Mouse (Mus musculus): ENCODE measurements around the gene Tmem79. TPM values are rescaled to one million over a fixed set of nuclear protein-coding genes. Genes with fewer than 3 reads are reported as not detected.

The Tmem79 gene
- 3.2 and 3.4 TPM in 2 replicates for total RNA-seq (2012; rRNA removed)
- total RNA-seq (2014; rRNA removed), result 1.0 and 1.6 TPM in 2 replicates
- 3.5 and 3.7 TPM in 2 replicates for polyA plus RNA-seq (2012; ENCODE audit: insufficient read length, low read depth)

- H3K36me3 ChIP-seq (replicated peaks in 1 of 2; ENCODE audit: control insufficient read depth in 1 of 2, insufficient read depth in 1 of 2, low read length in 1 of 2), result peaks cover 6 to 36% of the 10 kb centered on the region in 2 experiments
- dilution Hi-C loops (cut with MboI; ENCODE audit: extremely low pct_ligation_motif_present, extremely low pct_unique_long_range_greater_than_20kb, low sequenced_read_pairs) (no loop called here), in situ Hi-C loops (cut with MboI; ENCODE audit: low pct_ligation_motif_present, low pct_unique_long_range_greater_than_20kb, low sequenced_read_pairs) (no loop called here)
- peak within 1 kb of the TSS; percentile 93 for H3K4me2 ChIP-seq (ENCODE audit: insufficient read depth, low read depth, poor library complexity, severe bottlenecking)
- peak; percentile 46; the same call in 1 of the 2 replicates for TF ChIP-seq NRF1 (IDR thresholded peaks at IDR 0.05; ENCODE audit: low read depth, low read length)
- no peak for TF ChIP-seq MAFK (IDR thresholded peaks at IDR 0.05; ENCODE audit: insufficient replicate concordance, low read length)
- TF ChIP-seq USF1 (IDR thresholded peaks at IDR 0.05; ENCODE audit: low read depth, low read length), result no peak
- TF ChIP-seq USF2 (conservative IDR thresholded peaks at IDR 0.05; ENCODE audit: low read depth, low read length), result no peak
- TF ChIP-seq TBP (conservative IDR thresholded peaks at IDR 0.05; ENCODE audit: low read depth, low read length), result peak; percentile 92
- TF ChIP-seq IRF4 (IDR thresholded peaks at IDR 0.05; ENCODE audit: low read depth, low read length), result no peak
- peak; percentile 100 for TF ChIP-seq CHD2 (IDR thresholded peaks at IDR 0.05; ENCODE audit: low read length)
- TF ChIP-seq JUND (conservative IDR thresholded peaks at IDR 0.05; ENCODE audit: low read depth, low read length), result no peak
- peak; percentile 94 for TF ChIP-seq ZMIZ1 (IDR thresholded peaks at IDR 0.05; ENCODE audit: low read depth, low read length)
- TF ChIP-seq MEF2A (IDR thresholded peaks at IDR 0.05; ENCODE audit: borderline replicate concordance, low read depth, low read length), result no peak
- TF ChIP-seq CHD1 (IDR thresholded peaks at IDR 0.05; ENCODE audit: low read depth, low read length), result no peak
- 0 out of 2 replicates have a peak, but pooled peaks have one; percentile 6 for TF ChIP-seq UBTF (IDR thresholded peaks at IDR 0.05; ENCODE audit: low read depth, low read length)
- no peak for TF ChIP-seq CTCF (conservative IDR thresholded peaks at IDR 0.05 in 1 of 2, IDR thresholded peaks at IDR 0.05 in 1 of 2; ENCODE audit: low read depth in 2 of 2, low read length in 2 of 2)
- no peak; the same call in 1 of the 2 replicates for TF ChIP-seq MAX (IDR thresholded peaks at IDR 0.05; ENCODE audit: low read length)
- TF ChIP-seq MAZ (IDR thresholded peaks at IDR 0.05; ENCODE audit: low read depth, low read length), result no peak
- no peak for TF ChIP-seq SMC3 (IDR thresholded peaks at IDR 0.05; ENCODE audit: low read depth, low read length)
- no peak for TF ChIP-seq ZNF384 (IDR thresholded peaks at IDR 0.05; ENCODE audit: low read depth, low read length)
- no peak; the same call in none of the 2 replicates for TF ChIP-seq MXI1 (IDR thresholded peaks at IDR 0.05; ENCODE audit: low read depth, low read length)
- TF ChIP-seq SIN3A (IDR thresholded peaks at IDR 0.05; ENCODE audit: low read length), result peak; percentile 75
- no peak for TF ChIP-seq JUN (IDR thresholded peaks at IDR 0.05; ENCODE audit: insufficient read depth, low read depth, low read length)
- TF ChIP-seq EP300 (IDR thresholded peaks at IDR 0.05; ENCODE audit: low read length), result no peak
- TF ChIP-seq KAT2A (IDR thresholded peaks at IDR 0.05; ENCODE audit: insufficient replicate concordance, low read length), result no peak
- TF ChIP-seq HCFC1 (IDR thresholded peaks at IDR 0.05; ENCODE audit: low read depth, low read length), result peak; percentile 78
- no peak for TF ChIP-seq BHLHE40 (IDR thresholded peaks at IDR 0.05; ENCODE audit: low read depth, low read length)
- no peak for TF ChIP-seq E2F4 (IDR thresholded peaks at IDR 0.05; ENCODE audit: insufficient replicate concordance, low read depth, low read length)
- TF ChIP-seq TCF12 (IDR thresholded peaks at IDR 0.05; ENCODE audit: low read depth, low read length), result peak; percentile 97
- TF ChIP-seq ZC3H11A (IDR thresholded peaks at IDR 0.05; ENCODE audit: low read depth, low read length), result no peak
- TF ChIP-seq ZKSCAN1 (IDR thresholded peaks at IDR 0.05; ENCODE audit: borderline replicate concordance, low read depth, low read length), result no peak
- TF ChIP-seq RAD21 (IDR thresholded peaks at IDR 0.05; ENCODE audit: low read depth, low read length), result no peak
- peak; percentile 99 for TF ChIP-seq POLR2AphosphoS2 (IDR thresholded peaks at IDR 0.05; ENCODE audit: low read depth, low read length)
- peak; percentile 10; the same call in 1 of the 2 replicates for TF ChIP-seq MYC (IDR thresholded peaks at IDR 0.05; ENCODE audit: low read depth, low read length)
- TF ChIP-seq PAX5 (IDR thresholded peaks at IDR 0.05; ENCODE audit: low read length), result no peak
- TF ChIP-seq POLR2A (IDR thresholded peaks at IDR 0.05; ENCODE audit: low read depth, low read length), result peak; percentile 100
- no peak for TF ChIP-seq ETS1 (conservative IDR thresholded peaks at IDR 0.05; ENCODE audit: low read depth, low read length)
- TF ChIP-seq GABPA (IDR thresholded peaks at IDR 0.05; ENCODE audit: insufficient replicate concordance, low read depth, low read length), result no peak
- peak; percentile 71 for TF ChIP-seq ELF1 (IDR thresholded peaks at IDR 0.05; ENCODE audit: low read depth, low read length)
- peak; percentile 97 for TF ChIP-seq NELFE (IDR thresholded peaks at IDR 0.05; ENCODE audit: low read depth, low read length)
- no peak for TF ChIP-seq RCOR1 (conservative IDR thresholded peaks at IDR 0.05; ENCODE audit: low read depth, low read length)
- peaks cover 41% of the 10 kb centered on the region for H3K79me2 ChIP-seq (replicated peaks; ENCODE audit: control insufficient read depth, extremely low read depth, insufficient read depth, poor library complexity, severe bottlenecking)
- H3K27ac ChIP-seq (ENCODE audit: insufficient read depth, low read depth), result peak within 1 kb of the TSS; percentile 79
- H3K27me3 ChIP-seq (replicated peaks), result no peaks in the 10 kb centered on the region
- H3K4me1 ChIP-seq (ENCODE audit: control insufficient read depth in 1 of 2, insufficient read depth in 2 of 2), result peaks cover 18 to 36% of the 10 kb centered on the region in 2 experiments
- peak; percentile 94 for DNase-seq (ENCODE audit: extremely low read depth)
- H3K9me3 ChIP-seq (replicated peaks; ENCODE audit: low read length), result no peaks in the 10 kb centered on the region
- peak within 1 kb of the TSS; percentile 81 to 85 (median 82) for H3K4me3 ChIP-seq (replicated peaks in 1 of 3; ENCODE audit: low read depth in 2 of 3, low read length in 2 of 3, poor library complexity in 1 of 3)
- peak within 1 kb of the TSS; percentile 75 for H3K9ac ChIP-seq (ENCODE audit: insufficient read depth, low read depth)
Measured at GRCm38 (mm10) chr3:88336058-88337013, at the start of gene Tmem79, which contains the start of gene Smg5. TSS of gene Tmem79 (minus strand) at chr3:88336148. TSS of gene Smg5 (plus strand) at chr3:88336260.

Data from CH12.LX (cell line).